Mouse (Mus musculus) liver, adult 2 months (tissue): ENCODE measurements around the gene Cish. TPM values are rescaled to one million over a fixed set of nuclear protein-coding genes. Genes with fewer than 3 reads are reported as not detected.

Experiments
- DNase-seq: peaks from one replicate; pipeline ENCODE4 v3.0.0-alpha.2; 2011; ENCODE audit warnings: low read depth, low spot score; ENCODE audit errors: extremely low read depth
- H3K27ac ChIP-seq: fragments of 200-500 bp; replicated peaks from 2 replicates; pipeline ENCODE4 v1.5.1; 2012; ENCODE audit warnings: low read depth, mild to moderate bottlenecking, control low read depth, inconsistent platforms, low read length; ENCODE audit not compliant: insufficient read depth
- H3K27me3 ChIP-seq: fragments of 200-500 bp; 2 replicates; pipeline ENCODE4 v1.6.1; 2012; ENCODE audit warnings: mild to moderate bottlenecking, moderate library complexity, low read length, inconsistent platforms; ENCODE audit not compliant: control insufficient read depth, insufficient read depth
- H3K36me3 ChIP-seq: fragments of 200-500 bp; 2 replicates; pipeline ENCODE4 v1.6.1; 2012; ENCODE audit warnings: low read length, inconsistent platforms; ENCODE audit not compliant: control insufficient read depth, insufficient read depth
- H3K4me1 ChIP-seq: fragments of 200-500 bp; 2 replicates; pipeline ENCODE4 v1.6.1; 2011; ENCODE audit warnings: low read length; ENCODE audit not compliant: control insufficient read depth, insufficient read depth
- H3K4me3 ChIP-seq: fragments of 200-500 bp; 2 replicates; pipeline ENCODE4 v1.5.1; 2011; ENCODE audit warnings: low read depth, mild to moderate bottlenecking, control low read depth, low read length, moderate library complexity; ENCODE audit not compliant: insufficient read depth
- H3K79me2 ChIP-seq: fragments of 200-500 bp; 2 replicates; pipeline ENCODE4 v1.6.1; 2012; ENCODE audit warnings: inconsistent platforms, mild to moderate bottlenecking, low read length, moderate library complexity; ENCODE audit not compliant: control insufficient read depth, insufficient read depth
- H3K9ac ChIP-seq: fragments of 200-500 bp; 2 replicates; pipeline ENCODE4 v1.6.1; 2012; ENCODE audit warnings: low read depth, mild to moderate bottlenecking, control low read depth, inconsistent platforms, low read length
- CTCF ChIP-seq: fragments of 200-500 bp; IDR thresholded peaks from 2 replicates; pipeline ENCODE4 v1.5.1; 2011; ENCODE audit warnings: low read depth, low read length, control low read depth
- POLR2A ChIP-seq: fragments of 200-500 bp; IDR thresholded peaks from 2 replicates; pipeline ENCODE4 v1.6.1; 2011; ENCODE audit warnings: low read length, control low read depth; ENCODE audit not compliant: insufficient read depth; ENCODE audit errors: extremely low read depth
- WGBS: fragments of 180-500 bp; shearing (Covaris S2); methylation state at CpG from one replicate; pipeline ENCODE4 v1.1.7; 2018; 5-methylcytosine and 5-hydroxymethylcytosine counted together
- polyA plus RNA-seq: library from polyadenylated mRNA; depleted of rRNA; stranded (reverse); fragments of >200 nt; gene quantifications from 2 replicates; pipeline ENCODE4 v1.2.3, GENCODE M21; 2012
- total RNA-seq: library from RNA; depleted of rRNA; stranded (reverse); fragments of >200 nt; gene quantifications from 2 replicates; pipeline ENCODE4 v1.2.3, GENCODE M21; 2014

The Cish gene
- total and polyA plus RNA-seq, 2 experiments: 0.55 to 32.8 TPM

GRCm38 (mm10) chr9:107271177-107271938 lies 24.5 kb upstream of the Cish start:
- 76% methylated on average over 7 of the region's 7 CpGs for WGBS
- TF ChIP-seq CTCF (no peak), POLR2A (no peak)

GRCm38 (mm10) chr9:107272284-107272683 lies 23.5 kb upstream of the Cish start:
- Histone ChIP-seq H3K9ac (no peak overlapping the region), H3K27ac (no peak overlapping the region), H3K4me1 (no peaks in the 10 kb centered on the region), H3K36me3 (no peaks in the 10 kb centered on the region), H3K27me3 (no peaks in the 10 kb centered on the region), H3K79me2 (no peaks in the 10 kb centered on the region), H3K4me3 (no peak overlapping the region)
- TF ChIP-seq POLR2A (no peak), CTCF (no peak)
- DNase-seq: no peak
- WGBS: 65% methylated on average over 4 of the region's 4 CpGs

More at GRCm38 (mm10) chr9:107271177-107271938, 24.5 kb upstream of the Cish start:
- Histone ChIP-seq H3K27ac (no peak overlapping the region), H3K9ac (no peak overlapping the region), H3K36me3 (no peaks in the 10 kb centered on the region), H3K27me3 (no peaks in the 10 kb centered on the region), H3K4me3 (no peak overlapping the region), H3K79me2 (no peaks in the 10 kb centered on the region), H3K4me1 (no peaks in the 10 kb centered on the region)
- DNase-seq: no peak

GRCm38 (mm10) chr9:107273184-107273583 lies 22.6 kb upstream of the Cish start:
- no peaks in the 10 kb centered on the region for H3K4me1 ChIP-seq
- no peaks in the 10 kb centered on the region for H3K79me2 ChIP-seq
- no peak for DNase-seq
- no peak for TF ChIP-seq CTCF
- no peak for TF ChIP-seq POLR2A
- H3K9ac ChIP-seq: no peak overlapping the region
- 83% methylated on average over 10 of the region's 10 CpGs for WGBS
- no peaks in the 10 kb centered on the region for H3K27me3 ChIP-seq
- no peak overlapping the region for H3K4me3 ChIP-seq
- no peak overlapping the region for H3K27ac ChIP-seq
- H3K36me3 ChIP-seq: no peaks in the 10 kb centered on the region

GRCm38 (mm10) chr9:107274751-107275150 lies 21.1 kb upstream of the Cish start:
- no peak overlapping the region for H3K27ac ChIP-seq
- no peaks in the 10 kb centered on the region for H3K27me3 ChIP-seq
- no peak for TF ChIP-seq CTCF
- no peak for TF ChIP-seq POLR2A
- H3K36me3 ChIP-seq: no peaks in the 10 kb centered on the region
- H3K4me1 ChIP-seq: no peaks in the 10 kb centered on the region
- DNase-seq: no peak
- no peaks in the 10 kb centered on the region for H3K79me2 ChIP-seq
- no peak overlapping the region for H3K9ac ChIP-seq
- no peak overlapping the region for H3K4me3 ChIP-seq
- WGBS: 89% methylated on average over 6 of the region's 6 CpGs

GRCm38 (mm10) chr9:107275710-107276109 lies 20.1 kb upstream of the Cish start:
- WGBS: 95% methylated on average over 5 of the region's 5 CpGs
- no peak for DNase-seq
- Histone ChIP-seq H3K4me1 (peaks cover 2% of the 10 kb centered on the region; the same call in 1 of the 2 replicates), H3K27me3 (no peaks in the 10 kb centered on the region), H3K36me3 (no peaks in the 10 kb centered on the region), H3K27ac (no peak overlapping the region), H3K4me3 (no peak overlapping the region), H3K9ac (no peak overlapping the region), H3K79me2 (no peaks in the 10 kb centered on the region)
- no peak for TF ChIP-seq POLR2A
- no peak for TF ChIP-seq CTCF

- no peaks in the 10 kb centered on the region for H3K79me2 ChIP-seq
- TF ChIP-seq CTCF (no peak), POLR2A (no peak)
- no peak overlapping the region for H3K4me3 ChIP-seq
- H3K9ac ChIP-seq: no peak overlapping the region
- no peaks in the 10 kb centered on the region for H3K36me3 ChIP-seq
- peaks cover 2% of the 10 kb centered on the region; the same call in 1 of the 2 replicates for H3K4me1 ChIP-seq
- DNase-seq: no peak
- no peaks in the 10 kb centered on the region for H3K27me3 ChIP-seq
- 78% methylated on average over 7 of the region's 7 CpGs for WGBS
- H3K27ac ChIP-seq: no peak overlapping the region
Observed at GRCm38 (mm10) chr9:107277603-107278002, 18.2 kb upstream of the Cish start.
